Mouse (Mus musculus) Muller cell, postnatal 12 days (primary cell): ENCODE results near the gene Grb2.

Source experiments
- DNase-seq: peaks from one replicate; pipeline ENCODE4 v3.0.0-alpha.2; 2015; ENCODE audit errors: inconsistent ontology term

Gene Grb2

GRCm38 (mm10) chr11:115627705-115628464, 80.5 kb downstream of the Grb2 start, which contains the start of gene Slc25a19:
Gene Slc25a19 (minus strand): TSS chr11:115628295.
- peak; percentile 99 for DNase-seq

- no peak for DNase-seq
Observed at GRCm38 (mm10) chr11:115626824-115627616, 81.4 kb downstream of the Grb2 start.

GRCm38 (mm10) chr11:115625877-115626276, 82.5 kb downstream of the Grb2 start:
- DNase-seq: no peak

GRCm38 (mm10) chr11:115623487-115624070, 84.8 kb downstream of the Grb2 start:
- no peak for DNase-seq

GRCm38 (mm10) chr11:115619949-115620348, 88.4 kb downstream of the Grb2 start:
- DNase-seq: no peak

- no peak for DNase-seq
Observed at GRCm38 (mm10) chr11:115618732-115619516, 89.5 kb downstream of the Grb2 start.

GRCm38 (mm10) chr11:115618001-115618400, 90.4 kb downstream of the Grb2 start:
- DNase-seq: no peak

GRCm38 (mm10) chr11:115616893-115617292, 91.5 kb downstream of the Grb2 start:
- no peak for DNase-seq

GRCm38 (mm10) chr11:115616371-115616770, 92.0 kb downstream of the Grb2 start:
- DNase-seq: no peak

- no peak for DNase-seq
Observed at GRCm38 (mm10) chr11:115615875-115616274, 92.5 kb downstream of the Grb2 start.

GRCm38 (mm10) chr11:115615108-115615825, 93.1 kb downstream of the Grb2 start:
- DNase-seq: peak; percentile 28

GRCm38 (mm10) chr11:115614346-115615107, 93.9 kb downstream of the Grb2 start:
- DNase-seq: no peak

GRCm38 (mm10) chr11:115613138-115613945, 95.1 kb downstream of the Grb2 start:
- DNase-seq: peak; percentile 21

GRCm38 (mm10) chr11:115612410-115613137, 95.8 kb downstream of the Grb2 start, which contains the start of gene Mif4gd:
Gene Mif4gd (minus strand): TSS chr11:115612969.
- DNase-seq: peak; percentile 94

GRCm38 (mm10) chr11:115612059-115612409, 96.4 kb downstream of the Grb2 start:
- peak; percentile 63 for DNase-seq

GRCm38 (mm10) chr11:115611173-115611572, 97.2 kb downstream of the Grb2 start:
- DNase-seq: no peak

- no peak for DNase-seq
Observed at GRCm38 (mm10) chr11:115609576-115609975, 98.8 kb downstream of the Grb2 start.
